Mouse (Mus musculus) MEL (cell line): Measurements from ENCODE around the gene Flad1. TPM values are rescaled to one million over a fixed set of nuclear protein-coding genes. Genes with fewer than 3 reads are reported as not detected.
A peak's percentile ranks its signal among the peaks of the same experiment; 100 is the strongest.

Experiments
- DNase-seq: peaks from one replicate; pipeline ENCODE4 v3.0.0; 2011; ENCODE audit warnings: low read depth, low spot score
- H3K27ac ChIP-seq: 2 replicates; pipeline ENCODE4 v1.5.1; 2012; ENCODE audit warnings: low read depth, mild to moderate bottlenecking, control low read depth, low read length, moderate library complexity; ENCODE audit not compliant: control insufficient read depth
- H3K27me3 ChIP-seq, 2 experiments: fragments of 150-350 bp in 1 of 2; sonication (generic) in 1 of 2; 2 replicates each; pipeline ENCODE4 v1.6.1; 2012; ENCODE audit warnings: low read length in 2 of 2, mild to moderate bottlenecking in 2 of 2, improper control_type of control experiment in 1 of 2, moderate library complexity in 1 of 2; ENCODE audit not compliant: insufficient read depth in 2 of 2, control insufficient read depth in 1 of 2
- H3K36me3 ChIP-seq, 2 experiments: 2 replicates each; pipeline ENCODE4 v1.6.1; 2012 to 2014; ENCODE audit warnings: low read length in 2 of 2, improper control_type of control experiment in 1 of 2, inconsistent platforms in 1 of 2, mild to moderate bottlenecking in 1 of 2; ENCODE audit not compliant: insufficient read depth in 2 of 2, control insufficient read depth in 1 of 2
- H3K4me1 ChIP-seq, 2 experiments: fragments of 150-350 bp in 1 of 2; sonication (generic) in 1 of 2; 2 replicates each; pipeline ENCODE4 v1.6.1; 2012; ENCODE audit warnings: low read length in 2 of 2, improper control_type of control experiment in 1 of 2, mild to moderate bottlenecking in 1 of 2; ENCODE audit not compliant: insufficient read depth in 2 of 2, control insufficient read depth in 1 of 2
- H3K4me3 ChIP-seq, 2 experiments: fragments of 150-350 bp in 1 of 2; sonication (generic) in 1 of 2; 2 replicates each; pipeline ENCODE4 v1.5.1; 2012; ENCODE audit warnings: low read depth in 2 of 2, low read length in 2 of 2, mild to moderate bottlenecking in 2 of 2, moderate library complexity in 2 of 2, control low read depth in 1 of 2, improper control_type of control experiment in 1 of 2; ENCODE audit not compliant: control insufficient read depth in 1 of 2, insufficient read depth in 1 of 2
- H3K79me2 ChIP-seq: 2 replicates; pipeline ENCODE4 v1.6.1; 2012; ENCODE audit warnings: mild to moderate bottlenecking, low read length, moderate library complexity; ENCODE audit not compliant: control insufficient read depth, poor library complexity, insufficient read depth
- H3K9ac ChIP-seq: 2 replicates; pipeline ENCODE4 v1.6.1; 2012; ENCODE audit warnings: low read depth, mild to moderate bottlenecking, control low read depth, low read length, moderate library complexity; ENCODE audit not compliant: control insufficient read depth, poor library complexity, severe bottlenecking
- H3K9me3 ChIP-seq: fragments of 150-350 bp; sonication (generic); replicated peaks from 2 replicates; pipeline ENCODE4 v1.6.1; 2012; ENCODE audit warnings: mild to moderate bottlenecking, low read length, improper control_type of control experiment, moderate library complexity; ENCODE audit not compliant: insufficient read depth
- CHD2 ChIP-seq: IDR thresholded peaks from 2 replicates; pipeline ENCODE4 v1.6.1; 2011; ENCODE audit warnings: low read length, improper control_type of control experiment
- ELF1 ChIP-seq: IDR thresholded peaks from 2 replicates; pipeline ENCODE4 v1.6.1; 2014; ENCODE audit warnings: low read depth, mild to moderate bottlenecking, inconsistent platforms, low read length, improper control_type of control experiment, moderate library complexity
- EP300 ChIP-seq, 2 experiments: IDR thresholded peaks; 2 replicates each; pipeline ENCODE4 v1.6.1; 2011; ENCODE audit warnings: improper control_type of control experiment in 2 of 2, low read length in 2 of 2, low read depth in 1 of 2, mild to moderate bottlenecking in 1 of 2
- ETS1 ChIP-seq: IDR thresholded peaks from 2 replicates; pipeline ENCODE4 v1.6.1; 2012; ENCODE audit warnings: low read depth, mild to moderate bottlenecking, inconsistent platforms, low read length, improper control_type of control experiment, moderate library complexity
- GABPA ChIP-seq: IDR thresholded peaks from 2 replicates; pipeline ENCODE4 v1.6.1; 2012; ENCODE audit warnings: low read depth, mild to moderate bottlenecking, inconsistent platforms, low read length, improper control_type of control experiment, moderate library complexity
- GATA1 ChIP-seq: IDR thresholded peaks from 2 replicates; pipeline ENCODE4 v1.6.1; 2011; ENCODE audit warnings: low read depth, low read length, improper control_type of control experiment
- HCFC1 ChIP-seq: IDR thresholded peaks from 2 replicates; pipeline ENCODE4 v1.6.1; 2012; ENCODE audit warnings: low read depth, mild to moderate bottlenecking, inconsistent platforms, low read length, improper control_type of control experiment, moderate library complexity
- MAX ChIP-seq: IDR thresholded peaks from 2 replicates; pipeline ENCODE4 v1.6.1; 2011; ENCODE audit warnings: low read length, improper control_type of control experiment
- MAZ ChIP-seq: IDR thresholded peaks from 2 replicates; pipeline ENCODE4 v1.6.1; 2012; ENCODE audit warnings: low read depth, mild to moderate bottlenecking, inconsistent platforms, low read length, improper control_type of control experiment
- MEF2A ChIP-seq: IDR thresholded peaks from 2 replicates; pipeline ENCODE4 v1.6.1; 2014; ENCODE audit warnings: low read depth, mild to moderate bottlenecking, inconsistent platforms, low read length, improper control_type of control experiment; ENCODE audit not compliant: poor library complexity, insufficient replicate concordance, severe bottlenecking; ENCODE audit errors: extremely low read depth
- MXI1 ChIP-seq: IDR thresholded peaks from 2 replicates; pipeline ENCODE4 v1.6.1; 2011; ENCODE audit warnings: mild to moderate bottlenecking, low read depth, low read length, improper control_type of control experiment
- MYB ChIP-seq: IDR thresholded peaks from 2 replicates; pipeline ENCODE4 v1.6.1; 2011; ENCODE audit warnings: mild to moderate bottlenecking, low read depth, low read length, improper control_type of control experiment
- MYC ChIP-seq: IDR thresholded peaks from 2 replicates; pipeline ENCODE4 v1.6.1; 2011; ENCODE audit warnings: low read depth, mild to moderate bottlenecking, low read length, improper control_type of control experiment, moderate library complexity
- NELFE ChIP-seq: IDR thresholded peaks from 2 replicates; pipeline ENCODE4 v1.6.1; 2011; ENCODE audit warnings: low read depth, low read length, improper control_type of control experiment
- NRF1 ChIP-seq: IDR thresholded peaks from 2 replicates; pipeline ENCODE4 v1.6.1; 2014; ENCODE audit warnings: low read depth, mild to moderate bottlenecking, inconsistent platforms, low read length, improper control_type of control experiment, moderate library complexity; ENCODE audit not compliant: poor library complexity, insufficient read depth, severe bottlenecking
- POLR2A ChIP-seq, 2 experiments: IDR thresholded peaks; 2 replicates each; pipeline ENCODE4 v1.6.1; 2011 to 2012; ENCODE audit warnings: low read length in 2 of 2, mild to moderate bottlenecking in 2 of 2, control low read depth in 1 of 2, improper control_type of control experiment in 1 of 2, low read depth in 1 of 2, moderate library complexity in 1 of 2; ENCODE audit not compliant: control insufficient read depth in 1 of 2, insufficient read depth in 1 of 2, poor library complexity in 1 of 2
- POLR2AphosphoS2 ChIP-seq: IDR thresholded peaks from 2 replicates; pipeline ENCODE4 v1.6.1; 2011; ENCODE audit warnings: low read length, improper control_type of control experiment
- RAD21 ChIP-seq: IDR thresholded peaks from 2 replicates; pipeline ENCODE4 v1.6.1; 2011; ENCODE audit warnings: mild to moderate bottlenecking, low read depth, low read length, improper control_type of control experiment
- RCOR1 ChIP-seq: IDR thresholded peaks from 2 replicates; pipeline ENCODE4 v1.6.1; 2012; ENCODE audit warnings: low read depth, mild to moderate bottlenecking, inconsistent platforms, low read length, improper control_type of control experiment
- SIN3A ChIP-seq: IDR thresholded peaks from 2 replicates; pipeline ENCODE4 v1.6.1; 2012; ENCODE audit warnings: low read length, improper control_type of control experiment, inconsistent platforms
- TAL1 ChIP-seq: IDR thresholded peaks from 2 replicates; pipeline ENCODE4 v1.6.1; 2012; ENCODE audit warnings: mild to moderate bottlenecking, inconsistent platforms, low read length, moderate library complexity, mixed read lengths
- TBP ChIP-seq: IDR thresholded peaks from 2 replicates; pipeline ENCODE4 v1.8.0; 2011; ENCODE audit warnings: low read depth, low read length, improper control_type of control experiment
- TCF12 ChIP-seq: IDR thresholded peaks from 2 replicates; pipeline ENCODE4 v1.6.1; 2014; ENCODE audit warnings: low read depth, mild to moderate bottlenecking, inconsistent platforms, low read length, improper control_type of control experiment, moderate library complexity
- UBTF ChIP-seq: IDR thresholded peaks from 2 replicates; pipeline ENCODE4 v1.6.1; 2012; ENCODE audit warnings: low read depth, mild to moderate bottlenecking, inconsistent platforms, low read length, improper control_type of control experiment, moderate library complexity, borderline replicate concordance; ENCODE audit not compliant: insufficient read depth
- USF1 ChIP-seq: IDR thresholded peaks from 2 replicates; pipeline ENCODE4 v1.6.1; 2014; ENCODE audit warnings: low read depth, mild to moderate bottlenecking, inconsistent platforms, low read length, improper control_type of control experiment, moderate library complexity
- USF2 ChIP-seq, 2 experiments: IDR thresholded peaks; 2 replicates each; pipeline ENCODE4 v1.6.1; 2011 to 2012; ENCODE audit warnings: improper control_type of control experiment in 2 of 2, low read length in 2 of 2, borderline replicate concordance in 1 of 2, inconsistent platforms in 1 of 2, low read depth in 1 of 2, mild to moderate bottlenecking in 1 of 2; ENCODE audit not compliant: insufficient read depth in 1 of 2
- ZMIZ1 ChIP-seq: IDR thresholded peaks from 2 replicates; pipeline ENCODE4 v1.6.1; 2012; ENCODE audit warnings: low read depth, mild to moderate bottlenecking, inconsistent platforms, low read length, improper control_type of control experiment, moderate library complexity
- ZNF384 ChIP-seq: IDR thresholded peaks from 2 replicates; pipeline ENCODE4 v1.6.1; 2012; ENCODE audit warnings: low read depth, mild to moderate bottlenecking, inconsistent platforms, low read length, improper control_type of control experiment
- polyA plus RNA-seq, 2 experiments: library from polyadenylated mRNA; stranded (reverse) in 1 of 2; unstranded in 1 of 2; fragments of >175 nt in 1 of 2; fragments of >200 nt in 1 of 2; gene quantifications; 2 replicates each; pipeline versions ENCODE4 v1.2.1 to v1.2.4; 2012; ENCODE audit warnings: low replicate concordance in 2 of 2, low read depth in 1 of 2; ENCODE audit not compliant: insufficient read length in 2 of 2, insufficient read depth in 1 of 2, missing spikeins in 1 of 2
- total RNA-seq: library from RNA; depleted of rRNA; stranded (reverse); fragments of 300-350 nt; gene quantifications from 2 replicates; pipeline ENCODE4 v1.2.3, GENCODE M21; 2012

Flad1 gene
- total and polyA plus RNA-seq, 3 experiments, result 42.9 to 54.2 TPM; not detected in 1

DNA sequence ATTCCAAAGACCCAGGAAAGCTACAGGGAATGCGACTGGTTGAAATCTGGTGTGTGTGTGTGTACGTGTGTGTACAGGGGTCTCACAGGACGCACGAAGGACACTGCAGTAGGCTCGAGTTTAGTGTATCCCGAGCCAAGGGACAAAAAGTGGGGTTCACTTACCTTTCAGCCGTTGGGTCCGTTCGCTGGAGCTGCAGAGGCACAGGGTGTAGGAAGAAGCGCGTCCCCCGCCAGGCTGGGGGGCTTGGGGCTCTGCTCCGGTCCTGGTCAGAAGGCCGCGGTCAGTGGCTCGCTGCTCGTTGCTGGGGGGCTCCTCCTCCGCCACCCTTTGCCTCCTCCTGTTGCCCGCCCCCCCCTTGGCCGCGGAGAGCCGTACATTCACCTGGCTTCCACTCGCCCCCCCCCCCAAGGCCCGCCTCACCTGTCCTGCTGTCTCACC lies 18.8 kb downstream of the Flad1 start:
- no peaks in the 10 kb centered on the region for H3K27me3 ChIP-seq
- DNase-seq, result peak; percentile 73
- H3K9me3 ChIP-seq, result no peaks in the 10 kb centered on the region
- H3K4me1 ChIP-seq, result peaks cover 14 to 41% of the 10 kb centered on the region in 2 experiments
- H3K27ac ChIP-seq, result peak overlapping the region; percentile 53
- no peak for TF ChIP-seq TBP
- 0 out of 2 replicates have a peak, but pooled peaks have one; percentile 19 for TF ChIP-seq MAX
- TF ChIP-seq, all 39 proteins: peak for 1
- Histone ChIP-seq H3K79me2 (peaks cover 16% of the 10 kb centered on the region), H3K4me3 (peak overlapping the region; percentile 86 to 94), H3K36me3 (peaks cover 0 to 34% of the 10 kb centered on the region in 2 experiments; a peak in 2 of 4 replicates), H3K9ac (peak overlapping the region; percentile 65)

DNA sequence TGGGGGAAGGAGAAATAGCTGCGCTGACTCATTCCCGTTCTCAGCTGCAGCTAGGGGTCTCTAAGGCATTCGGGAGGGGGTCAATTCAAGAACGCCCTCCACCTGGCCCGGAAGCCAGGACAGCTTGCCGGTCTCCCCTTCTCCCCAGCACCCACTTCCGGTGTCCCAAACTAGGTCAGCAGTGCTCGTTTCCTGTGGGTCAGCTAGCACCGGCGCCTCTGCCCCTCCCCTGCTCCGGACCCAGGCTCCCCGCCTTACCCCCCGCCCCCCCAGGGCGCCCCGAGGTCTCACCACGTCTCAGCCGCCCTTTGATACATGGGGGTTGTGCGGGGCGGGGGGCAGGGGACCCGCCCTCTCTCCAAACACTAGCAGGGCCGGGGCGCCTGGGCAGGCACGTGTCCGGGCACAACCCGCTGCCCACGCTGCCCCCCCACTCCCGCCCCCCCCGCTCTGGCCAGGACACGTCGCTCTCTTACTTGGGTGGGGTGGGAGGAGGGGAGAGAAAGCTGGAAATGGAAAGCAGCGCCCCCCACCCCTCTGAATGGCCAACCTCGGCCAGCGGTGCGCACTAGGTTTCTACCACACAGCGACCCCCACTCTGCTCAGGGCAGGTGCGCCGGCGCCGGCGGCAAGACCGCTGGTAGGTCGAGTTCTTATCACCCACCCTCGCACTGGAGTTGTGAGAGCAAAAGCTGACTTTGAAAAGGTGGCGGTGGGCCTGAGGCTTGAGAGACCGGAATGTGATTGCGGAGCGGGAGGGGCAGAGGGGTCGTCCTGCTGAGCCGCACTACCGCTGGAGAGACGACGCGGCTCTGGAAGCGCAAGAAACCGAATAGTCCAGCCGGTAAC lies 19.8 kb downstream of the Flad1 start:
- H3K9me3 ChIP-seq, result no peaks in the 10 kb centered on the region
- H3K79me2 ChIP-seq, result peaks cover 16% of the 10 kb centered on the region
- TF ChIP-seq POLR2AphosphoS2 (no peak), ZNF384 (no peak), MAX (peak; percentile 42; the same call in 1 of the 2 replicates), RAD21 (no peak), GABPA (no peak), SIN3A (peak; percentile 71), ZMIZ1 (no peak), GATA1 (0 out of 2 replicates have a peak, but pooled peaks have one; percentile 22), NRF1 (peak; percentile 70), ELF1 (peak; percentile 55; the same call in 1 of the 2 replicates), MXI1 (peak; percentile 63), MAZ (peak; percentile 20; the same call in 1 of the 2 replicates), TCF12 (peak; percentile 36; the same call in 1 of the 2 replicates), USF2 (IDR thresholded peaks at IDR 0.05; ENCODE audit: borderline replicate concordance in 1 of 2, insufficient read depth in 1 of 2, low read depth in 1 of 2, low read length in 2 of 2) (no peak), EP300 (IDR thresholded peaks at IDR 0.05; ENCODE audit: low read depth in 1 of 2, low read length in 2 of 2) (no peak), RCOR1 (no peak), USF1 (0 out of 2 replicates have a peak, but pooled peaks have one; percentile 2), CHD2 (no peak), NELFE (peak; percentile 31), MEF2A (no peak), POLR2A (IDR thresholded peaks at IDR 0.05; ENCODE audit: control insufficient read depth in 1 of 2, insufficient read depth in 1 of 2, low read depth in 1 of 2, low read length in 2 of 2, poor library complexity in 1 of 2) (peak in 1 of 2 experiments; percentile 27; a peak in 2 of 4 replicates), MYB (no peak), MYC (no peak), HCFC1 (peak; percentile 50; the same call in 1 of the 2 replicates), TAL1 (no peak), ETS1 (peak; percentile 33; the same call in 1 of the 2 replicates), UBTF (no peak)
- TF ChIP-seq, all 39 proteins: peak for 13
- H3K27me3 ChIP-seq, result no peaks in the 10 kb centered on the region
- DNase-seq, result peak; percentile 68
- H3K36me3 ChIP-seq, result peaks cover 0 to 32% of the 10 kb centered on the region in 2 experiments; a peak in 2 of 4 replicates
- H3K27ac ChIP-seq, result peak overlapping the region; percentile 82
- H3K9ac ChIP-seq, result peak overlapping the region; percentile 83
- peak overlapping the region; percentile 86 to 94 for H3K4me3 ChIP-seq
- H3K4me1 ChIP-seq, result peaks cover 14 to 43% of the 10 kb centered on the region in 2 experiments
